In the genomic region with DNA sequence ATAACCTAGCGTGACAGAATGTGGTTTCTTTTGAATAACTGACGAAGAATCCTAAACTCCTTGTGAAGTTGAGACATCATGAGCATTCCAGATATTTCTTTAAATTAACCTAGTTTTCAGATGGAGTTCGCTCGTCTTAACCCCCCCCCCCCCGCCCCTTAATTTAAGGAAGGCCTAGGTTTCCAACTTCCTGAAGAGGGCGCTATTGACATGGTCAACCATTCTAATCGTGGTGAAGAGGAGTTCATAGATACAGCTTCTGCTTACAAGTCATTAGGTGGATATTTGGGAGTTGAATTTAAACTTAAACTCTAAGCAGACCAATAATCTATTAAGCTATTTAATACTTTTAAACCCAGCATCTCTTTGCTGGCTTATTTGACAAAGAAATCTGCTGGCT, we compare ENCODE assay signal across 7 mouse cellular contexts. TPM values are rescaled to one million over a fixed set of nuclear protein-coding genes. Genes with fewer than 3 reads are reported as not detected.
DNase-seq lines count a peak whose midpoint lies in the region; ATAC-seq and TF ChIP-seq lines count a peak whose summit lies in the region.

No protein-coding gene starts in this region.

- H3K36me3 ChIP-seq in liver, adult 2 months (ENCODE audit: control insufficient read depth, insufficient read depth, low read length): no peaks in the 10 kb centered on the region
- no peaks in the 10 kb centered on the region for H3K36me3 ChIP-seq in liver, embryonic 12.5 days
- H3K36me3 ChIP-seq in heart, embryonic 11.5 days (ENCODE audit: control insufficient read depth, insufficient read depth, low read length): no peaks in the 10 kb centered on the region

- H3K4me1 ChIP-seq in liver, adult 2 months (ENCODE audit: control insufficient read depth, insufficient read depth, low read length): no peaks in the 10 kb centered on the region
- no peaks in the 10 kb centered on the region for H3K4me1 ChIP-seq in liver, embryonic 12.5 days
- H3K4me1 ChIP-seq in heart, embryonic 11.5 days (ENCODE audit: control insufficient read depth, insufficient read depth, low read length): peaks cover 6% of the 10 kb centered on the region; the same call in 1 of the 2 replicates

- no peak for ATAC-seq in liver, embryonic 12.5 days
- ATAC-seq in heart, embryonic 11.5 days (replicated peaks; ENCODE audit: insufficient number of reproducible peaks, low FRiP score, low TSS enrichment): no peak

- peak; percentile 15 for DNase-seq in liver, adult 2 months (ENCODE audit: extremely low read depth, low read depth, low spot score)
- peak; percentile 83 for DNase-seq in embryo, embryonic 10.5 days (ENCODE audit: low spot score)
- DNase-seq in retina, embryonic 14.5 days (ENCODE audit: low spot score): peak; percentile 67
- no peak for DNase-seq in layer of hippocampus, postnatal 36 days
- DNase-seq in right cerebral cortex, postnatal 10 days (ENCODE audit: low spot score in 2 of 2): no peak

- no peaks in the 10 kb centered on the region; the same call in 1 of the 2 replicates for H3K27me3 ChIP-seq in liver, adult 2 months (ENCODE audit: control insufficient read depth, insufficient read depth, low read length)
- peaks cover 11% of the 10 kb centered on the region; the same call in 1 of the 2 replicates for H3K27me3 ChIP-seq in liver, embryonic 12.5 days (replicated peaks)
- H3K27me3 ChIP-seq in heart, embryonic 11.5 days (ENCODE audit: control insufficient read depth, insufficient read depth, low read length): no peaks in the 10 kb centered on the region

- no peak overlapping the region for H3K4me3 ChIP-seq in liver, adult 2 months (ENCODE audit: insufficient read depth, low read depth, low read length)
- no peak overlapping the region for H3K4me3 ChIP-seq in liver, embryonic 12.5 days
- H3K4me3 ChIP-seq in heart, embryonic 11.5 days (ENCODE audit: low read depth, low read length): no peak overlapping the region

- H3K4me2 ChIP-seq in liver, embryonic 12.5 days: no peak overlapping the region
- peak overlapping the region; percentile 40; the same call in 1 of the 2 replicates for H3K4me2 ChIP-seq in heart, embryonic 11.5 days

- no peaks in the 10 kb centered on the region for H3K79me2 ChIP-seq in liver, adult 2 months (ENCODE audit: control insufficient read depth, insufficient read depth, low read length)

- no peak overlapping the region for H3K9ac ChIP-seq in liver, adult 2 months (ENCODE audit: low read depth, low read length)
- H3K9ac ChIP-seq in liver, embryonic 12.5 days: no peak overlapping the region
- no peak overlapping the region for H3K9ac ChIP-seq in heart, embryonic 11.5 days (ENCODE audit: low read depth, low read length)

- 28% methylated on average over 7 of the region's 7 CpGs for WGBS in liver, adult 2 months
- 22% methylated on average over 7 of the region's 7 CpGs for WGBS in liver, embryonic 12.5 days (ENCODE audit: insufficient replicate concordance)
- WGBS in heart, embryonic 11.5 days (ENCODE audit: insufficient replicate concordance): 28% methylated on average over 7 of the region's 7 CpGs

- no peaks in the 10 kb centered on the region for H3K9me3 ChIP-seq in liver, embryonic 12.5 days (replicated peaks)
- no peaks in the 10 kb centered on the region for H3K9me3 ChIP-seq in heart, embryonic 11.5 days (replicated peaks; ENCODE audit: control insufficient read depth, low read length)

- no peak for TF ChIP-seq CTCF in liver, adult 2 months (IDR thresholded peaks at IDR 0.05; ENCODE audit: low read depth, low read length)

- TF ChIP-seq POLR2A in liver, adult 2 months (IDR thresholded peaks at IDR 0.05; ENCODE audit: extremely low read depth, insufficient read depth, low read length): no peak

- H3K27ac ChIP-seq in liver, adult 2 months (replicated peaks; ENCODE audit: insufficient read depth, low read depth, low read length): no peak overlapping the region
- no peak overlapping the region for H3K27ac ChIP-seq in liver, embryonic 12.5 days
- no peak overlapping the region for H3K27ac ChIP-seq in heart, embryonic 11.5 days (ENCODE audit: low read depth, low read length)

RNA-seq across cellular contexts. Expression of gene Creb5, which starts 20.0 kb away (rescaled TPM):
- 0.18 and 0.20 TPM in 2 replicates for total RNA-seq in liver, adult 2 months (2014; rRNA removed)
- polyA plus RNA-seq in liver, adult 2 months (2012; rRNA removed): 0.01 and 0.02 TPM in 2 replicates
- 0.33 and 0.36 TPM in 2 replicates for polyA plus RNA-seq in liver, embryonic 12.5 days (2016; fragmentation: Nextera tagmentation; extraction: Ambion mirVana)
- 26.1 and 30.3 TPM in 2 replicates for polyA plus RNA-seq in heart, embryonic 11.5 days (2014; fragmentation: Nextera tagmentation; extraction: Ambion mirVana)
- total RNA-seq in layer of hippocampus, postnatal 36 days (2021): 1 to 10 TPM; 5.0 to 5.2 TPM

Comparison
In these comparisons a context has a peak if more than half of its experiments do, and no peak if none do; other contexts are left out.
1. DNase-seq: peak in liver, adult 2 months (single experiment), embryo, embryonic 10.5 days (single experiment) and retina, embryonic 14.5 days (single experiment); none in layer of hippocampus, postnatal 36 days (0 of 2) and right cerebral cortex, postnatal 10 days (0 of 2).
2. RNA of gene Creb5, which starts 20.0 kb away (polyA plus RNA-seq): 26.1 to 30.3 TPM in heart, embryonic 11.5 days; 0.33 to 0.36 TPM in liver, embryonic 12.5 days and 0.01 to 0.02 TPM in liver, adult 2 months; every median in the first group is over 10 times any median in the second.